In genomic region chr3:148958714-148959113, GRCm38 (mm10) we compare ENCODE assay signal across 8 mouse cellular contexts. TPM values are rescaled to one million over a fixed set of nuclear protein-coding genes. Genes with fewer than 3 reads are reported as not detected.
DNase-seq lines count a peak whose midpoint lies in the region; ATAC-seq and TF ChIP-seq lines count a peak whose summit lies in the region.

No protein-coding gene starts in this region.

- no peak for TF ChIP-seq CTCF in intestine, postnatal 0 days (IDR thresholded peaks at IDR 0.05; ENCODE audit: low read depth)
- TF ChIP-seq CTCF in kidney, adult 2 months (conservative IDR thresholded peaks at IDR 0.05; ENCODE audit: insufficient read depth, insufficient read length, low read depth, low read length) = no peak

- peaks cover 67% of the 10 kb centered on the region for H3K4me1 ChIP-seq in heart, embryonic 13.5 days
- peaks cover 39% of the 10 kb centered on the region for H3K4me1 ChIP-seq in megakaryocyte, embryonic 14.5 days
- H3K4me1 ChIP-seq in intestine, postnatal 0 days (replicated peaks; ENCODE audit: control insufficient read depth, insufficient read depth, low read length) = peaks cover 17% of the 10 kb centered on the region
- H3K4me1 ChIP-seq in stomach, embryonic 15.5 days = peaks cover 29% of the 10 kb centered on the region
- peaks cover 13% of the 10 kb centered on the region; the same call in 1 of the 2 replicates for H3K4me1 ChIP-seq in kidney, adult 2 months (ENCODE audit: control insufficient read depth, insufficient read depth, low read length)

- no peak for DNase-seq in heart, postnatal 10 days
- no peak for DNase-seq in adrenal gland, postnatal 14 days
- no peak for DNase-seq in kidney, adult 2 months

- H3K36me3 ChIP-seq in heart, embryonic 13.5 days = no peaks in the 10 kb centered on the region
- H3K36me3 ChIP-seq in megakaryocyte, embryonic 14.5 days (replicated peaks; ENCODE audit: low read length) = no peaks in the 10 kb centered on the region
- no peaks in the 10 kb centered on the region for H3K36me3 ChIP-seq in intestine, postnatal 0 days (ENCODE audit: control insufficient read depth, insufficient read depth)
- no peaks in the 10 kb centered on the region for H3K36me3 ChIP-seq in stomach, embryonic 15.5 days
- H3K36me3 ChIP-seq in kidney, adult 2 months (ENCODE audit: control insufficient read depth, insufficient read depth, low read length) = no peaks in the 10 kb centered on the region

- no peaks in the 10 kb centered on the region for H3K27me3 ChIP-seq in heart, embryonic 13.5 days (replicated peaks)
- peaks cover 8% of the 10 kb centered on the region for H3K27me3 ChIP-seq in megakaryocyte, embryonic 14.5 days (replicated peaks)
- H3K27me3 ChIP-seq in intestine, postnatal 0 days (replicated peaks; ENCODE audit: control insufficient read depth, insufficient read depth, low read length) = no peaks in the 10 kb centered on the region
- no peaks in the 10 kb centered on the region for H3K27me3 ChIP-seq in stomach, embryonic 15.5 days (replicated peaks)
- H3K27me3 ChIP-seq in kidney, adult 2 months (replicated peaks; ENCODE audit: control insufficient read depth, insufficient read depth, low read length) = no peaks in the 10 kb centered on the region

- peak overlapping the region; percentile 52 for H3K4me3 ChIP-seq in heart, embryonic 13.5 days
- peak overlapping the region; percentile 87 for H3K4me3 ChIP-seq in megakaryocyte, embryonic 14.5 days (replicated peaks)
- no peak overlapping the region for H3K4me3 ChIP-seq in intestine, postnatal 0 days (ENCODE audit: low read depth, low read length)
- no peak overlapping the region for H3K4me3 ChIP-seq in stomach, embryonic 15.5 days (replicated peaks)
- H3K4me3 ChIP-seq in kidney, adult 2 months (ENCODE audit: insufficient read depth, low read depth, low read length) = no peak overlapping the region

- intact Hi-C loops in heart, postnatal 10 days (cut with DNase I) = loop anchor here (2.0 kb wide), 1 partner anchor 18 kb away; no protein-coding TSS in a partner anchor

- H3K27ac ChIP-seq in heart, embryonic 13.5 days (replicated peaks) = peak overlapping the region; percentile 42
- H3K27ac ChIP-seq in intestine, postnatal 0 days (ENCODE audit: low read depth, low read length) = no peak overlapping the region
- no peak overlapping the region for H3K27ac ChIP-seq in stomach, embryonic 15.5 days
- H3K27ac ChIP-seq in kidney, adult 2 months (ENCODE audit: insufficient read depth, low read depth, low read length) = no peak overlapping the region

- H3K9ac ChIP-seq in heart, embryonic 13.5 days = peak overlapping the region; percentile 75
- no peak overlapping the region for H3K9ac ChIP-seq in intestine, postnatal 0 days (ENCODE audit: low read depth, low read length)
- H3K9ac ChIP-seq in stomach, embryonic 15.5 days = no peak overlapping the region

- H3K9me3 ChIP-seq in heart, embryonic 13.5 days = no peaks in the 10 kb centered on the region
- no peaks in the 10 kb centered on the region for H3K9me3 ChIP-seq in megakaryocyte, embryonic 14.5 days
- no peaks in the 10 kb centered on the region for H3K9me3 ChIP-seq in intestine, postnatal 0 days (ENCODE audit: control insufficient read depth)
- no peaks in the 10 kb centered on the region for H3K9me3 ChIP-seq in stomach, embryonic 15.5 days

- H3K4me2 ChIP-seq in heart, embryonic 13.5 days = peak overlapping the region; percentile 81
- peak overlapping the region; percentile 63; the same call in 1 of the 2 replicates for H3K4me2 ChIP-seq in intestine, postnatal 0 days (replicated peaks; ENCODE audit: low read depth)
- peak overlapping the region; percentile 48; the same call in 1 of the 2 replicates for H3K4me2 ChIP-seq in stomach, embryonic 15.5 days

- no peak for TF ChIP-seq POLR2A in kidney, adult 2 months (IDR thresholded peaks at IDR 0.05; ENCODE audit: low read depth, low read length)

- ATAC-seq in heart, embryonic 13.5 days (ENCODE audit: extremely low read depth, insufficient number of reproducible peaks, low FRiP score, low TSS enrichment) = no peak
- no peak for ATAC-seq in megakaryocyte, adult 5-6 weeks (ENCODE audit: poor library complexity, severe bottlenecking)
- no peak for ATAC-seq in intestine, postnatal 0 days
- no peak for ATAC-seq in stomach, embryonic 15.5 days (ENCODE audit: insufficient read depth, low FRiP score, low read depth)

- 25% methylated on average over 5 of the region's 5 CpGs for WGBS in heart, embryonic 13.5 days
- 67% methylated on average over 5 of the region's 5 CpGs for WGBS in intestine, postnatal 0 days
- WGBS in stomach, embryonic 15.5 days = 53% methylated on average over 5 of the region's 5 CpGs
- 75% methylated on average over 5 of the region's 5 CpGs for WGBS in kidney, adult 2 months

RNA-seq across cellular contexts. Expression of gene Adgrl2, which starts 31.6 kb away (rescaled TPM):
- polyA plus RNA-seq in heart, embryonic 13.5 days (2015; fragmentation: Nextera tagmentation; extraction: Ambion mirVana) = 32.6 and 34.4 TPM in 2 replicates
- total RNA-seq in heart, postnatal 10 days (2021) = 100 to 1,000 TPM; 102 to 112 TPM
- polyA plus RNA-seq in megakaryocyte, embryonic 14.5 days (2012; ENCODE audit: insufficient read depth, low replicate concordance) = 5.4 and 12.3 TPM in 2 replicates
- 1.7 and 4.0 TPM in 2 replicates for total RNA-seq in megakaryocyte, adult 5-6 weeks (2015)
- 1.9 and 2.2 TPM in 2 replicates for total RNA-seq in megakaryocyte, adult 5-6 weeks (2017)
- 20.4 and 21.3 TPM in 2 replicates for polyA plus RNA-seq in intestine, postnatal 0 days (2015; fragmentation: Nextera tagmentation; extraction: Ambion mirVana)
- polyA plus RNA-seq in stomach, embryonic 15.5 days (2015; fragmentation: Nextera tagmentation; extraction: Ambion mirVana) = 46.2 and 47.7 TPM in 2 replicates
- 73.3 and 73.8 TPM in 2 replicates for total RNA-seq in adrenal gland, postnatal 14 days (2021)
- polyA plus RNA-seq in kidney, adult 2 months (2012; rRNA removed) = 22.4 and 25.7 TPM in 2 replicates

Comparison
In these comparisons a context has a peak if more than half of its experiments do, and no peak if none do; other contexts are left out.
1. H3K4me3 ChIP-seq: peak in heart, embryonic 13.5 days (single experiment) and megakaryocyte, embryonic 14.5 days (single experiment); none in intestine, postnatal 0 days (single experiment), stomach, embryonic 15.5 days (single experiment) and kidney, adult 2 months (single experiment).
2. Peak in every context shown above with its lines, with median percentiles within 50 percentile points of each other: H3K4me2 ChIP-seq.